Mouse (Mus musculus) bone marrow macrophage, adult 2 months (primary cell): Measurements from ENCODE around the gene Ndufb8.

Source experiments
- CTCF ChIP-seq: IDR thresholded peaks from 2 replicates; pipeline ENCODE4 v1.5.1; 2012; ENCODE audit warnings: low read depth, mild to moderate bottlenecking, low read length, moderate library complexity
- POLR2A ChIP-seq: IDR thresholded peaks from 2 replicates; pipeline ENCODE4 v1.6.1; 2012; ENCODE audit warnings: mild to moderate bottlenecking, low read depth, low read length, borderline replicate concordance

DNA sequence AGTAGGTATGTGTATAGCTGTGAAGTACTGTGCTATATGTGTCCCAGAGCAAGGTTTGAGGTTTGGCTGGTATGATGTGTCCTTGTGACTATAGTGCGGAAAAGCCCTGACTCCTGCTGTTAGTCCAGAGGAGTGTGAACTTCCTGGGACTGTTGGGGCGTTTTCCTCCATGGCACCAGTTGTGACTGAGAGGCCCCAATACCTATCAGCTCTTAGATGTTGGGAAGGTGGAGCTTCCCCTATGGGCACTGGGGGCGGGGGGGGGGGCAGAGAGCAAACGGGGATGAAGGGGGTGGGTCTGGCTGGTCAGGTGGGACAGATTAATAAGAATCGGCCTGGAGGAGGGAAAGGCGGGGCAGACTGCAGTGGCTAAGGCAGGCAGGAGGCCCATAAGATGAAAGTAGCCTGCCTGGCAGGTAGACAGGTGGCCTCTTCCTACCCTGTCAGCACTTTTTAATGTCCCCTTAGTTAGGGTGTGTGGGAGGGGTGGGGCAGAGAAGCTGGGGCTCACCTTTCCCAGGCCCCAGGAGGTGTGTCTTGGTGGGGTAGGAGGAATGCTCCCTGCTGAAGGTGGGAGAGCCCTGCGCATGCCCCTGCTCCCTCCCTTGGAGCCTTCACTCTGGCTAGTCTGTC, 34.5 kb upstream of the Ndufb8 start:
- TF ChIP-seq CTCF (no peak), POLR2A (no peak)
